Mouse (Mus musculus): Measurements from ENCODE around the gene Fsd1. TPM values are rescaled to one million over a fixed set of nuclear protein-coding genes. Genes with fewer than 3 reads are reported as not detected.

The Fsd1 gene
- polyA plus RNA-seq, 1 experiment from 2014 or later, result 0.69 TPM

Other genes with a start within 250 kb of the Fsd1 start
- gene Adgre4, start 236.5 kb upstream of the Fsd1 start, polyA plus RNA-seq (2015; fragmentation: Nextera tagmentation; extraction: Ambion mirVana), result 1.1 and 1.4 TPM in 2 replicates
- gene Zfp119a, start 107.6 kb upstream of the Fsd1 start, polyA plus RNA-seq (2015; fragmentation: Nextera tagmentation; extraction: Ambion mirVana), result 2.1 and 3.1 TPM in 2 replicates
- 6.5 and 7.7 TPM in 2 replicates for gene Zfp959, start 94.4 kb upstream of the Fsd1 start, polyA plus RNA-seq (2015; fragmentation: Nextera tagmentation; extraction: Ambion mirVana)
- gene Zfp119b, start 37.0 kb upstream of the Fsd1 start, polyA plus RNA-seq (2015; fragmentation: Nextera tagmentation; extraction: Ambion mirVana), result 2.4 and 2.6 TPM in 2 replicates
- gene Ebi3, start 33.9 kb upstream of the Fsd1 start, polyA plus RNA-seq (2015; fragmentation: Nextera tagmentation; extraction: Ambion mirVana), result 4.6 and 5.0 TPM in 2 replicates
- gene Yju2, start 27.4 kb upstream of the Fsd1 start, polyA plus RNA-seq (2015; fragmentation: Nextera tagmentation; extraction: Ambion mirVana), result 11.4 and 12.7 TPM in 2 replicates
- gene Shd, start 16.0 kb upstream of the Fsd1 start, polyA plus RNA-seq (2015; fragmentation: Nextera tagmentation; extraction: Ambion mirVana), result 0.22 and 0.34 TPM in 2 replicates
- gene Stap2, start 19.1 kb downstream of the Fsd1 start, polyA plus RNA-seq (2015; fragmentation: Nextera tagmentation; extraction: Ambion mirVana), result 1.5 and 1.8 TPM in 2 replicates
- 13.5 and 14.5 TPM in 2 replicates for gene Mpnd, start 19.2 kb downstream of the Fsd1 start, polyA plus RNA-seq (2015; fragmentation: Nextera tagmentation; extraction: Ambion mirVana)
- gene Sh3gl1, start 50.1 kb downstream of the Fsd1 start, polyA plus RNA-seq (2015; fragmentation: Nextera tagmentation; extraction: Ambion mirVana), result 48.0 and 50.9 TPM in 2 replicates
- gene Chaf1a, start 53.9 kb downstream of the Fsd1 start, polyA plus RNA-seq (2015; fragmentation: Nextera tagmentation; extraction: Ambion mirVana), result 19.8 and 27.1 TPM in 2 replicates
- 14.2 and 15.6 TPM in 2 replicates for gene Ubxn6, start 88.5 kb downstream of the Fsd1 start, polyA plus RNA-seq (2015; fragmentation: Nextera tagmentation; extraction: Ambion mirVana)
- 59.0 and 64.9 TPM in 2 replicates for gene Hdgfl2, start 93.1 kb downstream of the Fsd1 start, polyA plus RNA-seq (2015; fragmentation: Nextera tagmentation; extraction: Ambion mirVana)
- not detected in 2 replicates for gene Plin4, start 123.3 kb downstream of the Fsd1 start, polyA plus RNA-seq (2015; fragmentation: Nextera tagmentation; extraction: Ambion mirVana)
- gene Plin5, start 131.1 kb downstream of the Fsd1 start, polyA plus RNA-seq (2015; fragmentation: Nextera tagmentation; extraction: Ambion mirVana), result 0.23 and 0.32 TPM in 2 replicates
- gene Lrg1, start 135.5 kb downstream of the Fsd1 start, polyA plus RNA-seq (2015; fragmentation: Nextera tagmentation; extraction: Ambion mirVana), result 0.36 and 0.43 TPM in 2 replicates
- 0.51 and 0.55 TPM in 2 replicates for gene Sema6b, start 153.8 kb downstream of the Fsd1 start, polyA plus RNA-seq (2015; fragmentation: Nextera tagmentation; extraction: Ambion mirVana)
- gene Tnfaip8l1, start 176.0 kb downstream of the Fsd1 start, polyA plus RNA-seq (2015; fragmentation: Nextera tagmentation; extraction: Ambion mirVana), result 2.7 and 2.9 TPM in 2 replicates
- gene Mydgf, start 197.4 kb downstream of the Fsd1 start, polyA plus RNA-seq (2015; fragmentation: Nextera tagmentation; extraction: Ambion mirVana), result 59.2 and 66.7 TPM in 2 replicates
- 19.6 and 23.0 TPM in 2 replicates for gene Dpp9, start 232.4 kb downstream of the Fsd1 start, polyA plus RNA-seq (2015; fragmentation: Nextera tagmentation; extraction: Ambion mirVana)